Mouse (Mus musculus): ENCODE measurements around the gene Gaa.

DNA sequence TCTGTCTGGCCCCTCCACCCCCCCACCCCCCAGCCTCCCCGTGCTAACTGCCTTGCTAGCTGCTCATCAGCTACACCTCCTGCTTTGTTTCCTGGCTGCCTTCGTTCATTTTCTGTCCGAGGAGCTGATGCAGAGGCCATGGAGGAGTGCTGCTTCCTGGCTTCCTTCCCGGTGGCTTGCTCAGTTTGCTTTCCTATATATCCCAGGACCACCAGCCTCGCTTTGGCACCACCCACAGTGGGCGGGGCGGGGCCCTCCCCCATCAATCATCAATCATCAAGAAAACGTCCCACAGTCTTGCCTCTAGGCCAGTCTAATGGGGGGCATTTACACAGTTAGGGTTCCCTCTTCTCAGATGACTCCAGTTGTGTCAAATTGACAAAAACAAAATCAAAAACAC lies 31.3 kb upstream of the Gaa start:
- TF ChIP-seq POLR2A (IDR thresholded peaks at IDR 0.05; ENCODE audit: insufficient read depth, low read depth, low read length) (no peak), EP300 (IDR thresholded peaks at IDR 0.05; ENCODE audit: insufficient read depth, low read depth, low read length) (no peak), CTCF (IDR thresholded peaks at IDR 0.05) (no peak)

All from heart, adult 2 months (tissue).